In genomic region chr2:49312629-49313447, GRCm38 (mm10) we compare ENCODE assay signal across 8 mouse cellular contexts.
DNase-seq lines count a peak whose midpoint lies in the region; ATAC-seq lines count a peak whose summit lies in the region.

No protein-coding gene starts in this region.

- peak; percentile 87 for DNase-seq in embryo, embryonic 10 days (ENCODE audit: low spot score)
- DNase-seq in gastrocnemius, postnatal 10 days, result peak; percentile 80
- DNase-seq in induced T-regulatory cell, adult 2 months (ENCODE audit: low read depth), result peak; percentile 89
- peak; percentile 48 to 92 for DNase-seq in left cerebral cortex, adult 9 months (ENCODE audit: low spot score in 2 of 2)
- peak; percentile 81 for DNase-seq in right cerebral cortex, postnatal 14 days
- peak; percentile 81 to 82 for DNase-seq in urinary bladder, postnatal 36 days (ENCODE audit: low spot score in 2 of 2)

- peak; percentile 100 for ATAC-seq in activated CD4-positive, CD25-positive, alpha-beta regulatory T cell, adult 4 months
- ATAC-seq in megakaryocyte progenitor cell, adult 5-6 weeks (replicated peaks; ENCODE audit: poor library complexity), result peak; percentile 99

Comparison
In these comparisons a context has a peak if more than half of its experiments do, and no peak if none do; other contexts are left out.
1. Peak in every context shown above with its lines: DNase-seq and ATAC-seq.